Mouse (Mus musculus): ENCODE results near the gene Dact3.

DNA sequence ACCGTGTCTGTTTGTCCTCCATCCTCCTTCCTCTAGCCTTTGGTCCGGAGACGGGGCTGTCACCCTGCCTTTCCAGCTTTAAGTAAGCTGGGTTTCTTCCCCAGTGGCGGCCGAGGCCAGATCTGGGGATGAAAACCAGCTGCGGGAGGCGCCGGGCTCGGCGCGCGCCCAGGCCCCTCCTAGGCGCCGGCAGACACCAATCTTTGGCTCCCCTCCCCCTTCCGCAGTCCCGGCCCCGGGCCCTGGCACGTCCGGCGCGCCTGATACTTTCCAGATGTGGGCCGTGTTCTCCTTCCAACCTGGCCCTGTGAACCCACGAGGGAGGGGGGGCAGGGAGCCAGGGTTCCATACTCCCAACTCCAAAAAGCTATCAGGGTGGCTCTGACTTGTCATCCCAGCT lies 15.8 kb downstream of the Dact3 start:
- TF ChIP-seq ZC3H11A (IDR thresholded peaks at IDR 0.05; ENCODE audit: borderline replicate concordance, low read depth, low read length) (no peak), CHD2 (IDR thresholded peaks at IDR 0.05; ENCODE audit: low read depth, low read length) (no peak)
